Mouse (Mus musculus) right cerebral cortex, postnatal 36 days (tissue): ENCODE data around the gene Bfsp1.

Source experiments
- DNase-seq, 2 experiments: peaks; one replicate each; pipeline ENCODE4 v3.0.0; 2022; ENCODE audit warnings: low spot score in 2 of 2, mixed read lengths in 1 of 2

Gene Bfsp1

GRCm38 (mm10) chr2:143853447-143853846 lies 9.5 kb downstream of the Bfsp1 start:
- DNase-seq, result no peak

- DNase-seq, result no peak
Observed at GRCm38 (mm10) chr2:143852295-143853275, 10.4 kb downstream of the Bfsp1 start.

GRCm38 (mm10) chr2:143851354-143852221 lies 11.4 kb downstream of the Bfsp1 start:
- no peak for DNase-seq

- no peak for DNase-seq
Observed at GRCm38 (mm10) chr2:143847291-143847690, 15.7 kb downstream of the Bfsp1 start.

GRCm38 (mm10) chr2:143846799-143847198 lies 16.2 kb downstream of the Bfsp1 start:
- peak in 1 of 2 experiments; percentile 5 for DNase-seq

GRCm38 (mm10) chr2:143844779-143845178 lies 18.2 kb downstream of the Bfsp1 start:
- DNase-seq, result no peak

GRCm38 (mm10) chr2:143841536-143841935 lies 21.4 kb downstream of the Bfsp1 start:
- no peak for DNase-seq

- DNase-seq, result no peak
Observed at GRCm38 (mm10) chr2:143840895-143841294, 22.1 kb downstream of the Bfsp1 start.

GRCm38 (mm10) chr2:143839458-143839857 lies 23.5 kb downstream of the Bfsp1 start:
- DNase-seq, result no peak

GRCm38 (mm10) chr2:143838698-143839097 lies 24.3 kb downstream of the Bfsp1 start:
- no peak for DNase-seq

GRCm38 (mm10) chr2:143837291-143837701 lies 25.7 kb downstream of the Bfsp1 start:
- DNase-seq, result peak in 1 of 2 experiments; percentile 30

- DNase-seq, result no peak
Observed at GRCm38 (mm10) chr2:143835820-143836219, 27.2 kb downstream of the Bfsp1 start.

- no peak for DNase-seq
Observed at GRCm38 (mm10) chr2:143834082-143834481, 28.9 kb downstream of the Bfsp1 start.

GRCm38 (mm10) chr2:143832721-143833120 lies 30.3 kb downstream of the Bfsp1 start:
- DNase-seq, result no peak

GRCm38 (mm10) chr2:143831645-143832044 lies 31.3 kb downstream of the Bfsp1 start:
- no peak for DNase-seq

- no peak for DNase-seq
Observed at GRCm38 (mm10) chr2:143813461-143813860, 49.5 kb downstream of the Bfsp1 start.

- DNase-seq, result no peak
Observed at GRCm38 (mm10) chr2:143812262-143812661, 50.7 kb downstream of the Bfsp1 start.

GRCm38 (mm10) chr2:143808789-143809188 lies 54.2 kb downstream of the Bfsp1 start:
- no peak for DNase-seq

- no peak for DNase-seq
Observed at GRCm38 (mm10) chr2:143806924-143807664, 55.9 kb downstream of the Bfsp1 start.

GRCm38 (mm10) chr2:143806140-143806923 lies 56.6 kb downstream of the Bfsp1 start:
- no peak for DNase-seq

GRCm38 (mm10) chr2:143801097-143801496 lies 61.9 kb downstream of the Bfsp1 start:
- DNase-seq, result no peak
